In genomic region chr6:5255291-5255690, GRCm38 (mm10) we compare ENCODE assay signal across 7 mouse cellular contexts. TPM values are rescaled to one million over a fixed set of nuclear protein-coding genes. Genes with fewer than 3 reads are reported as not detected.
A peak's percentile ranks its signal among the peaks of the same experiment; 100 is the strongest.
DNase-seq lines count a peak whose midpoint lies in the region; ATAC-seq lines count a peak whose summit lies in the region.

No protein-coding gene starts in this region.

- H3K4me3 ChIP-seq in lung, embryonic 15.5 days, result peak overlapping the region; percentile 50
- H3K4me3 ChIP-seq in embryonic facial prominence, embryonic 15.5 days (replicated peaks), result peak overlapping the region; percentile 39
- H3K4me3 ChIP-seq in hindbrain, embryonic 13.5 days, result no peak overlapping the region; the same call in 1 of the 2 replicates
- H3K4me3 ChIP-seq in neural tube, embryonic 12.5 days, result no peak overlapping the region

- 32% methylated on average over 6 of the region's 6 CpGs for WGBS in lung, embryonic 15.5 days
- 56% methylated on average over 6 of the region's 6 CpGs for WGBS in embryonic facial prominence, embryonic 15.5 days
- 72% methylated on average over 6 of the region's 6 CpGs for WGBS in hindbrain, embryonic 13.5 days
- 67% methylated on average over 6 of the region's 6 CpGs for WGBS in neural tube, embryonic 12.5 days

- no peak for DNase-seq in lung, postnatal 4 days
- no peak for DNase-seq in left cerebral cortex, postnatal 25 days (ENCODE audit: low spot score in 2 of 2)
- DNase-seq in urinary bladder, postnatal 10 days (ENCODE audit: low spot score), result no peak

- H3K36me3 ChIP-seq in lung, embryonic 15.5 days, result no peaks in the 10 kb centered on the region
- no peaks in the 10 kb centered on the region for H3K36me3 ChIP-seq in embryonic facial prominence, embryonic 15.5 days
- H3K36me3 ChIP-seq in hindbrain, embryonic 13.5 days, result no peaks in the 10 kb centered on the region
- no peaks in the 10 kb centered on the region for H3K36me3 ChIP-seq in neural tube, embryonic 12.5 days

- no peak for ATAC-seq in lung, embryonic 15.5 days (ENCODE audit: borderline replicate concordance, extremely low read depth, low FRiP score, low TSS enrichment)
- no peak for ATAC-seq in embryonic facial prominence, embryonic 15.5 days (ENCODE audit: insufficient number of reproducible peaks, low FRiP score, low TSS enrichment, low read depth)
- no peak for ATAC-seq in hindbrain, embryonic 13.5 days (ENCODE audit: low FRiP score)
- no peak for ATAC-seq in neural tube, embryonic 12.5 days (ENCODE audit: low FRiP score, low read depth)

- H3K4me1 ChIP-seq in lung, embryonic 15.5 days, result peaks cover 11% of the 10 kb centered on the region; the same call in 1 of the 2 replicates
- H3K4me1 ChIP-seq in embryonic facial prominence, embryonic 15.5 days, result peaks cover 13% of the 10 kb centered on the region; the same call in 1 of the 2 replicates
- peaks cover 8% of the 10 kb centered on the region for H3K4me1 ChIP-seq in hindbrain, embryonic 13.5 days (replicated peaks)
- H3K4me1 ChIP-seq in neural tube, embryonic 12.5 days, result peaks cover 5% of the 10 kb centered on the region; the same call in 1 of the 2 replicates

- no peaks in the 10 kb centered on the region for H3K9me3 ChIP-seq in lung, embryonic 15.5 days
- H3K9me3 ChIP-seq in embryonic facial prominence, embryonic 15.5 days (replicated peaks), result no peaks in the 10 kb centered on the region
- H3K9me3 ChIP-seq in hindbrain, embryonic 13.5 days, result no peaks in the 10 kb centered on the region
- no peaks in the 10 kb centered on the region for H3K9me3 ChIP-seq in neural tube, embryonic 12.5 days

- no peaks in the 10 kb centered on the region for H3K27me3 ChIP-seq in lung, embryonic 15.5 days
- H3K27me3 ChIP-seq in embryonic facial prominence, embryonic 15.5 days, result no peaks in the 10 kb centered on the region
- no peaks in the 10 kb centered on the region for H3K27me3 ChIP-seq in hindbrain, embryonic 13.5 days
- no peaks in the 10 kb centered on the region for H3K27me3 ChIP-seq in neural tube, embryonic 12.5 days (replicated peaks)

- intact Hi-C loops in left cerebral cortex, postnatal 25 days (cut with DNase I), result loop anchor here (5.0 kb wide), 1 partner anchor 127 kb away; the partner anchor contains the start of gene Asb4

- H3K9ac ChIP-seq in lung, embryonic 15.5 days, result peak overlapping the region; percentile 40; the same call in 1 of the 2 replicates
- no peak overlapping the region for H3K9ac ChIP-seq in embryonic facial prominence, embryonic 15.5 days
- H3K9ac ChIP-seq in hindbrain, embryonic 13.5 days, result no peak overlapping the region
- H3K9ac ChIP-seq in neural tube, embryonic 12.5 days, result no peak overlapping the region

- peak overlapping the region; percentile 68 for H3K4me2 ChIP-seq in lung, embryonic 15.5 days
- peak overlapping the region; percentile 50; the same call in 1 of the 2 replicates for H3K4me2 ChIP-seq in embryonic facial prominence, embryonic 15.5 days (replicated peaks)
- H3K4me2 ChIP-seq in hindbrain, embryonic 13.5 days, result peak overlapping the region; percentile 43; the same call in 1 of the 2 replicates
- peak overlapping the region; percentile 52 for H3K4me2 ChIP-seq in neural tube, embryonic 12.5 days (replicated peaks)

- H3K27ac ChIP-seq in lung, embryonic 15.5 days, result no peak overlapping the region
- no peak overlapping the region for H3K27ac ChIP-seq in embryonic facial prominence, embryonic 15.5 days (replicated peaks)
- H3K27ac ChIP-seq in hindbrain, embryonic 13.5 days, result no peak overlapping the region
- H3K27ac ChIP-seq in neural tube, embryonic 12.5 days, result no peak overlapping the region

RNA-seq across cellular contexts. Expression of gene Pon3, which starts 0.8 kb away (rescaled TPM):
- 18.9 and 23.0 TPM in 2 replicates for polyA plus RNA-seq in lung, embryonic 15.5 days (2015; fragmentation: Nextera tagmentation; extraction: Ambion mirVana)
- 10.3 and 15.2 TPM in 2 replicates for polyA plus RNA-seq in embryonic facial prominence, embryonic 15.5 days (2015; fragmentation: Nextera tagmentation; extraction: Ambion mirVana)
- polyA plus RNA-seq in hindbrain, embryonic 13.5 days (2015; fragmentation: Nextera tagmentation; extraction: Ambion mirVana), result 6.3 and 7.2 TPM in 2 replicates
- 5.8 and 6.3 TPM in 2 replicates for polyA plus RNA-seq in neural tube, embryonic 12.5 days (2016; fragmentation: Nextera tagmentation; extraction: Ambion mirVana)
- total RNA-seq in left cerebral cortex, postnatal 25 days (2021), result 1 to 10 TPM; 1.8 to 2.3 TPM

RNA-seq across cellular contexts. Expression of gene Pon2, which starts 43.0 kb away (rescaled TPM):
- polyA plus RNA-seq in lung, embryonic 15.5 days (2015; fragmentation: Nextera tagmentation; extraction: Ambion mirVana), result 49.4 and 54.4 TPM in 2 replicates
- polyA plus RNA-seq in embryonic facial prominence, embryonic 15.5 days (2015; fragmentation: Nextera tagmentation; extraction: Ambion mirVana), result 50.7 and 51.8 TPM in 2 replicates
- polyA plus RNA-seq in hindbrain, embryonic 13.5 days (2015; fragmentation: Nextera tagmentation; extraction: Ambion mirVana), result 33.2 and 33.6 TPM in 2 replicates
- 31.5 and 34.4 TPM in 2 replicates for polyA plus RNA-seq in neural tube, embryonic 12.5 days (2016; fragmentation: Nextera tagmentation; extraction: Ambion mirVana)
- 10 to 100 TPM; 24.5 to 25.4 TPM for total RNA-seq in left cerebral cortex, postnatal 25 days (2021)

Comparison
In these comparisons a context has a peak if more than half of its experiments do, and no peak if none do; other contexts are left out.
1. H3K4me3 ChIP-seq: peak in lung, embryonic 15.5 days (single experiment) and embryonic facial prominence, embryonic 15.5 days (single experiment); none in hindbrain, embryonic 13.5 days (single experiment) and neural tube, embryonic 12.5 days (single experiment).
2. Peak in every context shown above with its lines, with median percentiles within 50 percentile points of each other: H3K4me2 ChIP-seq.